Mouse (Mus musculus) retina, postnatal 1 day (tissue): Measurements from ENCODE around the gene Gm38655.
A peak's percentile ranks its signal among the peaks of the same experiment; 100 is the strongest.

ENCODE experiments used
- DNase-seq: peaks from one replicate; pipeline ENCODE4 v3.0.0-alpha.2; 2012

Gene Gm38655

DNA sequence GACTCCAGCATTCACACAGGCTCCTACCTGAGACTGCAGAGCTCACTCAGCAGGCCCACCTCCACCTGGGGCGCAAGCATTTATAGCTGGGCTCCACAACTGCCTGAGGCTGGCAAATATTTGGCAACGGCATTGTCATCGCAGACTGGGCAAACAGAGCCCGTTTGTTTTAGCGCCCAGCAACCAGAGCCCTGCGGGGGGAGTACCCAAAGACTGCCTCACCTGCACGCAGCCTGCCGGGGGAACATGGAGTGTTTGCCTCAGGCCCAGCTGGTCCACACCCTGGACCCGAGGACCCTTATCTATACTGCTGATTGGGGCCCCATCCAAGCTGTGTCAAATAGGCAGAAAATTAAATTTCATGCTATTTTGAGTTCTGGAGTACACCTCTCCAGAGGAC, at the start of gene Gm38655:
TSS of gene Gm38655 (minus strand) at position 61 of the 400 bp plus-strand sequence.
- no peak for DNase-seq

- DNase-seq, result no peak
Observed at GRCm38 (mm10) chr17:25224586-25225222, 49.4 kb upstream of the Gm38655 start.

DNA sequence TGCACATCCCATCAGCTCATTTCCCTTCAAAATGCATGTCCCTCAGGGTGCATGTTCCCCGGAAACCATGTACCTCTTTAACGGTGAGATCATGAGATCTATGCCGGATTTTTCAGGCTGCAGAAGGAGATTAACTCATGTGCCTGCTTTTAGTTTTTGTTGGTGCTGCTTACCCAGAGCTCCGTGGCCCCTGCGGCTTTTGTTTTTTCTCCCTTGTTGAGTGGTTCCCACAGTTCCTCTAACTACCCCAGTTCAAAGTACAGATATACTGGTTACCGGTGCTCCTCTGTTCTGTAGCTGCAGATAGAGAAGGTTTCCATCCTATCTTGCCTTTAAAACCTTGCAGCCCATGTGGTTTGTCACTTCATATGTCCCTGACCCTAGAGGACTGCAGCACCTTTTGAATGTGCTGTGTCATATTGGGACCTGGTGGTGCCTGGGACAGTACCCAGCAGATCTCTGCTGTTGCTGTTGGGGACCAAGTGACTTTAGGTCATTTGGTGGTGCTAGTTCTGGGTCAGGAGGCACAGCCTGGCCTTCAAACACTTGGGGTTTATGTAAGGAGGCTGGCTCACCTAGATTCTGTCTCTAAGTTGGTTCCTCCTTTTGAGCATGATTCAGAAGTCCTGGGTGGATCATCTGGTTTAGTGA, 47.8 kb upstream of the Gm38655 start:
- DNase-seq, result no peak

- DNase-seq, result peak; percentile 19
Observed at GRCm38 (mm10) chr17:25222504-25222940, 47.3 kb upstream of the Gm38655 start.

GRCm38 (mm10) chr17:25221821-25222503, 46.7 kb upstream of the Gm38655 start:
- DNase-seq, result peak; percentile 53

GRCm38 (mm10) chr17:25220746-25221145, 45.5 kb upstream of the Gm38655 start:
- DNase-seq, result no peak

DNA sequence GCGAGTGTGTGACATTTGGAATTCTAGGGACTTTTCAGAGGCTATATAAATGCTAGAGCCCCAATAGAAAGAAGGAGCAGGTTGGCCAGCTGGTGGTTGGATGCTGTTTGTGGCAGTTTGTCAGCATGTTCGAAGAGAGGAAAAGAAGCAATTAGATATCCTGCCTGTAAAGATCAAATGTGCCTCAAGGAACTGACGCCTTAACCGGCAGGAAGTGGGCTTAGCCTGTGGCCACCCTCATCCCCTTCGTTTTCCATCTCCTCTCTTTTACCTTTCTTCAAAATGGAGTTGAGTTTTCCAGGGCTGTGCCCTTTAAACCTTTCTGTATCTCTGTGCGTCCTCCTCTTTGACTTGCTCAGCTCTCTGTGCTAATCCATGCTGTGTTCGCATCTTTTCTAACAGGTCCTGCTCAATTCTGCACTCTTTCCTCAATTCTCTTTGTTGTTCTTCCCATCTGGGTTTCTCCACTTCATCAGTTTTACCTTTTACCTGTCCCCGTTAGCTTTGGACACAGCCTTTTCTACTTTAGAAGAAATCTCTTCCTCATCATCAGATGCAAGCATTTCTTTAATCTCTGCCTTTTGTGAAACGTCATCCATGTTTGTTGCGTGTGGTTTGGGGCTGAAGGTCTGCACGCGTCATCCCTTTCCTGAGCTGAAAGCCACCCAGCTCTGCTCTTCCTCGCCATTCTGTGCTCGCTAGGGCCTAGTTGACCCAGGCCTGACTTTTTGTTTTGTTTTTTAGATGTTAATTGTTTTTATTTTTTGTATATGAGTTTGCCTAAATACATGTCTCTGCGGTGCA, 44.4 kb upstream of the Gm38655 start:
- DNase-seq, result no peak

- DNase-seq, result no peak
Observed at GRCm38 (mm10) chr17:25218967-25219366, 43.7 kb upstream of the Gm38655 start.

DNA sequence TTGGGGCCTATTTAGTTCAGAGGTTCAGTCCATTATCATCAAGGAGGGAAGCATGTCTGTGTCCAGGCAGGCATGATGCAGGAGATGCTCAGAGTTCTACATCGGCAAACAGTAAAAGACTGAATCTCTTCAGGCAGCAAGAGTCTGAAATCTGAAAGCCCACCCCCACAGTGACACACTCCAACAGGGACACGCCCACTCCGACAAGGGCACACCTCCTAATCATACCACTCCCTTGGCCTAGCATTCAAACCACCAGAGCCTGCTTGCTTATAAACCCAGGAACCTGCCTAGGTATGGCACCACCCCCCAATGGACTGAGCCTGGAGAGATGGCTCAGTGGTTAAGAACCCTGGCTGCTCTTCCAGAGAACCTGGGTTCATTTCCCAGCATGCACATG, 40.2 kb upstream of the Gm38655 start:
- DNase-seq, result no peak

DNA sequence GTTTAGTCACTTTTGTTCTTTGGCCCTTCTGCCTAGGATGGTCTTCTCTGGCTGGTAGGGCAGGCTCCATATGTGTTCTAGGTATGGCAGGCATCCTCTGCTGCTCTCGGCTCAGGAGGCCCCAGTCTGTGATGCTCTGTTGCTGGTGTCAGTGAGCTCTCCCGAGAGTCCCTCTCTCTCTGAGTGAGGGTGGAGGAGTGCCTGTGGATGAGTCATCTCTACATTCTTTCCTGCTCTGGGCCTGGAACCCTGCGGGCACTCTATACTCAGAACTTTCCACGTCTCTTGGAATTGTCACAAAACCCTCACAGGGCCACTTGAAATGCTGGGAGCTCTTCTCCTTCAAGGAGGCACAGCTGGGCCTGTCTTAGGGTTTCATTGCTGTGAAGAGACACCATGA, 36.4 kb upstream of the Gm38655 start:
- DNase-seq, result no peak

- DNase-seq, result no peak
Observed at GRCm38 (mm10) chr17:25210680-25211466, 35.6 kb upstream of the Gm38655 start.

GRCm38 (mm10) chr17:25210006-25210405, 34.7 kb upstream of the Gm38655 start:
- DNase-seq, result no peak

DNA sequence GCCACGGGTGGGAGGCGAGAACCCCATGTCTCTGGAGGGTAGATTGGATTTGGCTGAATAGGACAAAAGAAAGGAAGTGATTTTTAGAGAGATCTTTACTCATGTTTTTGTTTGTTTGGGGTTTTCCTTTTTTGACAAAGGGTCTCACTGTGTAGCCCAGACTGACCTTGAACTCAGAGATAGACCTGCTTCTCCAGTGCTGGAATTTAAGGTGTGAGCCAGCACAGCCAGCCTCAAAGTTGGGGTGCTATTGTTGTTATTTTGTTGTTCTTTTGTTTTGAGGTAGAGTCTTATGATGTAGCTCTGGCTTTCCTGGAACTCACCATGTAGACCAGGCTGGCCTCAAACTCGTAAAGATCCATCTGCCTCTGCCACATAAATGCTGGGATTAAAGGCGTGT, 27.1 kb upstream of the Gm38655 start:
- no peak for DNase-seq

DNA sequence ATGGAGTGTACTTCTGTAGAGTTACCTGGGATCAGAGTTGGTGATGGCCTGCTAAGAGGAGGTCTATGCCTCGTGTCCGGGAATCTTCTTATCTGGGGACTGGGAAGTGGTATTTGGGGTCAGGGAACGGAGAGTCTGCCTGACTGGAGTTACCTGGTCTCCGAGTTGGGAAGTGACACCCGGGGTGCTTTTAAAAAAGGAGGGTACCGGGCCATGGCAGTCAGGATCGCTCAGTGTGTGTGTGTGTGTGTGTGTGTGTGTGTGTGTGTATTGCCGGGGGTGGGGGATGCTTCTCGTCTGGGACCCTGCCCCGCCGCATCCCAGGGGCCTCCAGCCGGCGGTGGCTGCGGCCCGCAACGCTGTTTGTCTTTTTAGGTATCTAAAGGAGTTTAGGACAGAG, 13.8 kb upstream of the Gm38655 start:
- no peak for DNase-seq

GRCm38 (mm10) chr17:25188150-25189031, 13.1 kb upstream of the Gm38655 start, which contains the start of gene Unkl:
Unkl (plus strand) TSS chr17:25188397.
- DNase-seq, result peak; percentile 81

GRCm38 (mm10) chr17:25187784-25188149, 12.5 kb upstream of the Gm38655 start:
- DNase-seq, result no peak

DNA sequence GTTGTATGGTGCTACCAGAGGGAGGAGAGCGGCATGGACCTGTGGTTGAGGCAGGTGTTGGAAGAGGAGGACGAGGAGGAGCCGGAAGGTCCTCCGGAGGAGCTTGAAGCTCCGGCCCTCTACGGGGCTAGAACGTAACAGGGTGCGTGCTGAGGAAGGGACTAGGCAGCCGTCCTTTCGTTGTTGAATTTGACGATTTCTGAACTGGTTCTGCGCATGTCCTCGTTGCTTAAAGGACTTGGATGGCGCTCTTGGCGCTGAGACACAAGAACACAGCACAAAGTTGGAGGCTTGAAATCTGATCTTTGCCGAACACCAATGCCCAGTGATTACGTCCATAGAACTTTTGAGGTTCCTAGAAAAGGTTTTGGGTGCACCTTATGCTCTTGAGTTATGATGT, 9.7 kb upstream of the Gm38655 start:
- DNase-seq, result no peak

DNA sequence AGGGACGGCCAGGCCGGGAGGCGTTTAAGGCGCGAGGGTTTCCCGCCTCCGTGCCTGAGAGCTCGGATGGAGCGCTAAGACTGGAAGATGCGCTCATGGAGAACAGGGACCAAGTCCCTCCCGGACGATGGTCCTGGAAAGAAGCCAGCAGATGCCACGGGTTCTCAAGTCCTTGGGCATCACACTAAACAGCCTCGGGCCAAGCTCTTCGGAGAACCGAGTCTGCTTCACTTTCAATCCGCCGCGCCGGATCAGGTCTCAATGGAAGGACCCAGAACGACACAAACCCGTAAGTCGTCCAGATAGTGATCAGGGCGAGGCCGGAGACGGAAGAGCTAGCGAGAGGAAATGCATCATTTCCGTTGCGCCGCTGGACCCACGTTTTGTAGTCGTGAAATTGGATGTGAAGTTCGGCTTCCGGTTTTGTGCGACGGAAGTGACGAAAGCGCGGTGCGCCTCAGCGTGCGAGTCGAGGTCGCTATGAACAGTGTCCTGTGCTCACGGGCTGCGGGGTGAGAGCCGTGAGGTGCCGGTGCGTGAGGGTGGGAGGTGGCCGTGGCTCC, 8.9 kb upstream of the Gm38655 start, which contains the start of gene BC003965:
TSS of gene BC003965 (plus strand) at position 426 of the 563 bp plus-strand sequence.
- peak; percentile 99 for DNase-seq

DNA sequence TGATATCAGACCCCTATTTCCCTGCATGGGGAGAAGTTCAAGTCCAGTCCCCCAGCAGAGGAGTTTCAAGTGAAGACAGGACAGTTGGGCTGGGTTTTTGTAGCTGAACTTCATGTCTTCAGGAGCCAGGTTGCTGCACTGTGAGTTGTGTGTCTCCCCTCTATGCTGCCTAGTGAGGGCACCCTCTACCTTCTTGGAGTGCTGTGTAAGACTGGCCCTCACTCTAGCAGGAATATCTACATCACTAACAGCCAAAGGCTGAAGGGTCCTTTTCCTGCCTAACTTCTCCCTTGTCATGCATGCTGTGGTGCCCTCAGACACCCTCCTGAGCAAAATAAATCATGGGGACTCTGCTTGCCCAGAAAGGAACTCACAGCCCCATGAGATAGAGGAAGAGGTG, 8.0 kb upstream of the Gm38655 start:
- no peak for DNase-seq

DNA sequence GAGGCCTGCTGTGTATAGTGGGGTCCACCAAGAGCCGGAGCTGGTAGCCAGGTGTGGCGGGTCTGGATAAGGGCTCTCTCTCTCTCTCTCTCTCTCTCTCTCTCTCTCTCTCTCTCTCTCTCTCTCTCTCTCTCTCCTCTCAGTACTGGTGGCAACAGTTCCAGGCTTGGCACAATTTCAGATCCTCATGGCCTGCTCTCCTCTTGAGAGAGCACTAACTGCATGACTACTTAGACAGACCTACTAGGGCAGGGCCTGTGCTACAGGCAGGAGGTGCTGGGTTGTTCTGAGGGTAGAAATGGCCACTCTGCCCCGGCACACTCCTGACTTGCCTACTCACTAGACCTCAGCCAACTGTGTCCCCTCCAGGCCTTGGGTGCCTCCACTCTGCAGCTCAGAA, 2.7 kb downstream of the Gm38655 start:
- DNase-seq, result no peak

- DNase-seq, result no peak
Observed at GRCm38 (mm10) chr17:25169706-25170105, 5.6 kb downstream of the Gm38655 start.
